ENCODE assay signal across 9 mouse cellular contexts in genomic region chr2:18031271-18031821, GRCm38 (mm10). TPM values are rescaled to one million over a fixed set of nuclear protein-coding genes. Genes with fewer than 3 reads are reported as not detected.
DNase-seq lines count a peak whose midpoint lies in the region; ATAC-seq and TF ChIP-seq lines count a peak whose summit lies in the region.
"Had no signal": no experiment of that assay in that cellular context is flagged by ENCODE, and none has a peak within 500 bp of the region (broad histone marks: within the 10 kb centered on the region; RNA-seq: fewer than 3 reads in every experiment).

No protein-coding gene starts in this region.

- H3K4me1 ChIP-seq in ES-E14 (ENCODE audit: control insufficient read depth in 2 of 2, insufficient read depth in 2 of 2, low read length in 2 of 2, poor library complexity in 1 of 2) = peaks cover 0 to 7% of the 10 kb centered on the region in 2 experiments; a peak in 2 of 4 replicates
- H3K4me1 ChIP-seq in forebrain, embryonic 11.5 days (replicated peaks; ENCODE audit: control insufficient read depth, insufficient read depth, low read length) = peaks cover 33% of the 10 kb centered on the region
- peaks cover 19% of the 10 kb centered on the region for H3K4me1 ChIP-seq in hindbrain, embryonic 16.5 days (ENCODE audit: control insufficient read depth, insufficient read depth, low read depth, low read length)
- H3K4me1 ChIP-seq in liver, embryonic 15.5 days (replicated peaks) = peaks cover 33% of the 10 kb centered on the region
- H3K4me1 ChIP-seq in stomach, embryonic 16.5 days (ENCODE audit: control insufficient read depth, insufficient read depth, low read length) = peaks cover 17% of the 10 kb centered on the region

- no peaks in the 10 kb centered on the region for H3K9me3 ChIP-seq in ES-E14 (ENCODE audit: control insufficient read depth, insufficient read depth, low read depth, low read length)
- no peaks in the 10 kb centered on the region for H3K9me3 ChIP-seq in forebrain, embryonic 11.5 days (ENCODE audit: control insufficient read depth, low read length)
- H3K9me3 ChIP-seq in hindbrain, embryonic 16.5 days (ENCODE audit: control insufficient read depth, low read length) = no peaks in the 10 kb centered on the region
- no peaks in the 10 kb centered on the region for H3K9me3 ChIP-seq in liver, embryonic 15.5 days (replicated peaks)
- H3K9me3 ChIP-seq in stomach, embryonic 16.5 days (replicated peaks; ENCODE audit: control insufficient read depth, low read length) = no peaks in the 10 kb centered on the region

- no peak for ATAC-seq in forebrain, embryonic 11.5 days (replicated peaks; ENCODE audit: low FRiP score)
- ATAC-seq in hindbrain, embryonic 16.5 days = no peak
- ATAC-seq in liver, embryonic 15.5 days (ENCODE audit: insufficient read depth) = no peak
- no peak for ATAC-seq in stomach, embryonic 16.5 days (ENCODE audit: insufficient read depth, low FRiP score)

- no peaks in the 10 kb centered on the region for H3K36me3 ChIP-seq in ES-E14 (ENCODE audit: control insufficient read depth, insufficient read depth, low read length, poor library complexity, severe bottlenecking)
- no peaks in the 10 kb centered on the region for H3K36me3 ChIP-seq in forebrain, embryonic 11.5 days (ENCODE audit: control insufficient read depth, insufficient read depth, low read length)
- H3K36me3 ChIP-seq in hindbrain, embryonic 16.5 days (ENCODE audit: control insufficient read depth, insufficient read depth, low read length) = no peaks in the 10 kb centered on the region
- no peaks in the 10 kb centered on the region for H3K36me3 ChIP-seq in liver, embryonic 15.5 days (replicated peaks)
- no peaks in the 10 kb centered on the region for H3K36me3 ChIP-seq in stomach, embryonic 16.5 days (ENCODE audit: control insufficient read depth, insufficient read depth, low read length)

- under 1% methylated on average over 26 of the region's 26 CpGs for WGBS in forebrain, embryonic 11.5 days
- WGBS in hindbrain, embryonic 16.5 days = 8% methylated on average over 26 of the region's 26 CpGs
- whole genome bisulfite sequencing in liver, embryonic 15.5 days (ENCODE audit: insufficient replicate concordance) = 8% methylated on average over 26 of the region's 26 CpGs
- WGBS in stomach, embryonic 16.5 days = 23% methylated on average over 26 of the region's 26 CpGs

- H3K4me3 ChIP-seq in ES-E14 (ENCODE audit: insufficient read depth in 1 of 2, low read depth in 1 of 2, low read length in 2 of 2, poor library complexity in 1 of 2, severe bottlenecking in 1 of 2) = peak overlapping the region; percentile 45 to 57
- peak overlapping the region; percentile 28 for H3K4me3 ChIP-seq in forebrain, embryonic 11.5 days (ENCODE audit: low read depth, low read length)
- peak overlapping the region; percentile 33 for H3K4me3 ChIP-seq in hindbrain, embryonic 16.5 days (ENCODE audit: low read length)
- H3K4me3 ChIP-seq in liver, embryonic 15.5 days (replicated peaks) = peak overlapping the region; percentile 41
- H3K4me3 ChIP-seq in stomach, embryonic 16.5 days (replicated peaks; ENCODE audit: low read length) = peak overlapping the region; percentile 44

- DNase-seq in cerebellum, postnatal 25 days = peak; percentile 54 to 61
- DNase-seq in cerebellum, adult 8-10 months = no peak
- no peak for DNase-seq in ES-E14 (ENCODE audit: low read depth, low spot score)
- DNase-seq in forebrain, embryonic 11.5 days (ENCODE audit: low spot score) = peak; percentile 68
- no peak for DNase-seq in frontal cortex, postnatal 25 days (ENCODE audit: low spot score in 2 of 2)

- peak overlapping the region; percentile 59; the same call in 1 of the 2 replicates for H3K9ac ChIP-seq in ES-E14 (ENCODE audit: insufficient read depth, low read depth, low read length, poor library complexity, severe bottlenecking)
- H3K9ac ChIP-seq in forebrain, embryonic 11.5 days (ENCODE audit: low read length) = peak overlapping the region; percentile 96
- H3K9ac ChIP-seq in hindbrain, embryonic 16.5 days (ENCODE audit: low read depth, low read length) = peak overlapping the region; percentile 66
- H3K9ac ChIP-seq in liver, embryonic 15.5 days = peak overlapping the region; percentile 19; the same call in 1 of the 2 replicates
- H3K9ac ChIP-seq in stomach, embryonic 16.5 days (ENCODE audit: low read length) = peak overlapping the region; percentile 87

- H3K27me3 ChIP-seq in forebrain, embryonic 11.5 days (ENCODE audit: control insufficient read depth, insufficient read depth, low read length) = no peaks in the 10 kb centered on the region
- H3K27me3 ChIP-seq in hindbrain, embryonic 16.5 days (replicated peaks; ENCODE audit: control insufficient read depth, insufficient read depth, low read length) = no peaks in the 10 kb centered on the region
- peaks cover 92% of the 10 kb centered on the region for H3K27me3 ChIP-seq in liver, embryonic 15.5 days
- no peaks in the 10 kb centered on the region for H3K27me3 ChIP-seq in stomach, embryonic 16.5 days (ENCODE audit: control insufficient read depth, insufficient read depth, low read length)
- H3K27me3 ChIP-seq: CH12.LX had no signal

- H3K27ac ChIP-seq in ES-E14 (ENCODE audit: insufficient read depth, low read depth, low read length, poor library complexity, severe bottlenecking) = peak overlapping the region; percentile 75; the same call in 1 of the 2 replicates
- peak overlapping the region; percentile 66 for H3K27ac ChIP-seq in forebrain, embryonic 11.5 days (ENCODE audit: low read depth, low read length)
- no peak overlapping the region for H3K27ac ChIP-seq in hindbrain, embryonic 16.5 days (ENCODE audit: low read depth, low read length)
- no peak overlapping the region for H3K27ac ChIP-seq in liver, embryonic 15.5 days (replicated peaks)
- no peak overlapping the region for H3K27ac ChIP-seq in stomach, embryonic 16.5 days (ENCODE audit: low read length)

- H3K4me2 ChIP-seq in forebrain, embryonic 11.5 days (ENCODE audit: low read depth, low read length, severe bottlenecking) = peak overlapping the region; percentile 99
- H3K4me2 ChIP-seq in hindbrain, embryonic 16.5 days (ENCODE audit: low read length) = peak overlapping the region; percentile 71
- H3K4me2 ChIP-seq in liver, embryonic 15.5 days = peak overlapping the region; percentile 66
- peak overlapping the region; percentile 78 for H3K4me2 ChIP-seq in stomach, embryonic 16.5 days (ENCODE audit: low read depth, low read length)

- in situ Hi-C loops in ES-E14 (cut with MboI; ENCODE audit: low sequenced_read_pairs in 2 of 2, unreplicated experiment in 2 of 2) = loop anchor here in 1 of 2 experiments (25.0 kb wide), 1 partner anchor 1406 kb away; the partner anchor contains the start of gene Ptf1a

TF ChIP-seq in ES-E14, 5 proteins besides CTCF, POLR2A, EP300 and RAD21:
- TF ChIP-seq CHD2 (IDR thresholded peaks at IDR 0.05; ENCODE audit: low read depth, low read length) = no peak
- TF ChIP-seq ZNF384 (IDR thresholded peaks at IDR 0.05; ENCODE audit: low read depth, low read length) = no peak
- no peak for TF ChIP-seq ZC3H11A (IDR thresholded peaks at IDR 0.05; ENCODE audit: borderline replicate concordance, low read depth, low read length)
- no peak for TF ChIP-seq HCFC1 (IDR thresholded peaks at IDR 0.05; ENCODE audit: borderline replicate concordance, insufficient read depth, low read length)
- TF ChIP-seq MAFK (IDR thresholded peaks at IDR 0.05; ENCODE audit: insufficient read depth, low read depth, low read length) = no peak

RNA-seq across cellular contexts. Expression of gene A930004D18Rik, which starts 6.2 kb away (rescaled TPM):
- total RNA-seq in ES-E14 (2012; rRNA removed) = 1.9 and 6.2 TPM in 2 replicates
- polyA plus RNA-seq in forebrain, embryonic 11.5 days (2014; fragmentation: Nextera tagmentation; extraction: Ambion mirVana) = 12.2 and 15.4 TPM in 2 replicates
- polyA plus RNA-seq in hindbrain, embryonic 16.5 days (2015; fragmentation: Nextera tagmentation; extraction: Ambion mirVana) = 6.1 and 8.2 TPM in 2 replicates
- 1.3 and 1.4 TPM in 2 replicates for polyA plus RNA-seq in liver, embryonic 15.5 days (2015; fragmentation: Nextera tagmentation; extraction: Ambion mirVana)
- polyA plus RNA-seq in stomach, embryonic 16.5 days (2015; fragmentation: Nextera tagmentation; extraction: Ambion mirVana) = 10.5 and 11.1 TPM in 2 replicates

RNA-seq across cellular contexts. Expression of gene Skida1, which starts 17.5 kb away (rescaled TPM):
- 0.63 and 2.6 TPM in 2 replicates for total RNA-seq in ES-E14 (2012; rRNA removed)
- polyA plus RNA-seq in forebrain, embryonic 11.5 days (2014; fragmentation: Nextera tagmentation; extraction: Ambion mirVana) = 20.2 and 23.3 TPM in 2 replicates
- 4.4 and 5.8 TPM in 2 replicates for polyA plus RNA-seq in hindbrain, embryonic 16.5 days (2015; fragmentation: Nextera tagmentation; extraction: Ambion mirVana)
- 0.37 and 0.47 TPM in 2 replicates for polyA plus RNA-seq in liver, embryonic 15.5 days (2015; fragmentation: Nextera tagmentation; extraction: Ambion mirVana)
- 3.6 TPM in 2 replicates for polyA plus RNA-seq in stomach, embryonic 16.5 days (2015; fragmentation: Nextera tagmentation; extraction: Ambion mirVana)

RNA-seq across cellular contexts. Expression of gene Mllt10, which starts 23.7 kb away (rescaled TPM):
- 39.7 and 40.7 TPM in 2 replicates for total RNA-seq in ES-E14 (2012; rRNA removed)
- 52.9 and 54.2 TPM in 2 replicates for polyA plus RNA-seq in forebrain, embryonic 11.5 days (2014; fragmentation: Nextera tagmentation; extraction: Ambion mirVana)
- 37.5 and 42.9 TPM in 2 replicates for polyA plus RNA-seq in hindbrain, embryonic 16.5 days (2015; fragmentation: Nextera tagmentation; extraction: Ambion mirVana)
- polyA plus RNA-seq in liver, embryonic 15.5 days (2015; fragmentation: Nextera tagmentation; extraction: Ambion mirVana) = 26.2 and 27.9 TPM in 2 replicates
- 39.1 and 50.0 TPM in 2 replicates for polyA plus RNA-seq in stomach, embryonic 16.5 days (2015; fragmentation: Nextera tagmentation; extraction: Ambion mirVana)

RNA-seq across cellular contexts. Expression of gene H2al2a, which starts 34.6 kb away (rescaled TPM):
- total RNA-seq in ES-E14 (2012; rRNA removed) = not detected in 2 replicates
- not detected in 2 replicates for polyA plus RNA-seq in forebrain, embryonic 11.5 days (2014; fragmentation: Nextera tagmentation; extraction: Ambion mirVana)
- not detected in 2 replicates for polyA plus RNA-seq in hindbrain, embryonic 16.5 days (2015; fragmentation: Nextera tagmentation; extraction: Ambion mirVana)
- not detected in 2 replicates for polyA plus RNA-seq in liver, embryonic 15.5 days (2015; fragmentation: Nextera tagmentation; extraction: Ambion mirVana)
- not detected in 2 replicates for polyA plus RNA-seq in stomach, embryonic 16.5 days (2015; fragmentation: Nextera tagmentation; extraction: Ambion mirVana)
- total RNA-seq: CH12.LX had no signal

Comparison
In these comparisons a context has a peak if more than half of its experiments do, and no peak if none do; other contexts are left out.
1. DNase-seq: peak in cerebellum, postnatal 25 days (2 of 2) and forebrain, embryonic 11.5 days (single experiment); none in cerebellum, adult 8-10 months (single experiment), ES-E14 (single experiment) and frontal cortex, postnatal 25 days (0 of 2).
2. H3K27ac ChIP-seq: peak in ES-E14 (single experiment) and forebrain, embryonic 11.5 days (single experiment); none in hindbrain, embryonic 16.5 days (single experiment), liver, embryonic 15.5 days (single experiment) and stomach, embryonic 16.5 days (single experiment).
3. H3K9ac ChIP-seq: peak in every context shown above with its lines; median percentile 96 in forebrain, embryonic 11.5 days; 87 in stomach, embryonic 16.5 days; 66 in hindbrain, embryonic 16.5 days; 59 in ES-E14; 19 in liver, embryonic 15.5 days.
4. Peak in every context shown above with its lines, with median percentiles within 50 percentile points of each other: H3K4me3 ChIP-seq and H3K4me2 ChIP-seq.